Mouse (Mus musculus): ENCODE results near the gene Rnf144b. TPM values are rescaled to one million over a fixed set of nuclear protein-coding genes. Genes with fewer than 3 reads are reported as not detected.
A peak's percentile ranks its signal among the peaks of the same experiment; 100 is the strongest.

The Rnf144b gene
- polyA plus RNA-seq, 2 experiments from 2014 or later, result 0.07 TPM; not detected in 1

GRCm38 (mm10) chr13:47268227-47268626, 145.8 kb downstream of the Rnf144b start:
- no peak for ATAC-seq

DNA sequence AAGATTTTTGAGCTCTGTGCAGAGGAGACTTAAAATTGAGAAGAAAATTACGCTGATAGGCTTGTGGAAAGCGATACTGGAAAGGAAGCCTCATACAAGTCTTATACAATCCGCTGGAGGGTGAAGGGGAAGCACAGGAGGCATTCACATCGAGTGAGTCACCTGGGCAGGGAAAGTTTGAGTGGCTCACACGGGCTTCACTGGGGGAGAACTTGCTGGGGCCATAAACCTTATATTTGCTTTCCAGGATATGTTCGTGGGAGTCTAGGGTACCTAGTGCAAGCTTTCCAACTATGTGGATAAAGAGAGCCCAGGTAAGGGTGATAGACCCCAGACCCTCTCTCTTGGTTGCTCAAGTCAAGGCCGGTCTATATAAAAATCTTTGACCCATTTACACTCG, 150.5 kb downstream of the Rnf144b start:
- no peak for ATAC-seq

- peak; percentile 54 for ATAC-seq
These were observed 151.0 kb downstream of the Rnf144b start for GRCm38 (mm10) chr13:47273487-47273886.

GRCm38 (mm10) chr13:47274139-47274538, 151.7 kb downstream of the Rnf144b start:
- no peak for ATAC-seq

GRCm38 (mm10) chr13:47277000-47277823, 154.8 kb downstream of the Rnf144b start:
- no peak for ATAC-seq

DNA sequence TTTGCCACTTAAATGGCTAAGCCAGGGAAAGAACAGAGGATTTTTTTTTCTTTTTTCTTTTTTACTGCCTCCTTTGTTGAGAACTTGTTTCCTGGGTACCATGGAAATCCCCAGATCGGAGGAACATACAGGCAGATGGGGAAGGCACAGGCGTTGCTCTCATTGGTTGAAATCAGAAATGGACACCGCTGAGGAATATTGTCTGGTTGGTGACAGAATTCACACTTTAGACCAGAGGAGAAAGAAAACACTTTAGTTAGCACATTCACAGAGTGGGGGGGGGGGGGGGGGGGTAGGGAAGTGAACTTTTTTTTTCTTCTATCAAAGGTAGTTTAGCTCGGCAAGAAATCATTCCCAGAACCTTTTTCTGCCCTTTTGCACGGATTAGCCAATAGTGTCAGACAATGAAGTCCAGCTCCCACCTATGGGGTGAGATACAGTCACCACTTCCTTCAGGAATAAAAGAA, 155.4 kb downstream of the Rnf144b start:
- ATAC-seq, result no peak

DNA sequence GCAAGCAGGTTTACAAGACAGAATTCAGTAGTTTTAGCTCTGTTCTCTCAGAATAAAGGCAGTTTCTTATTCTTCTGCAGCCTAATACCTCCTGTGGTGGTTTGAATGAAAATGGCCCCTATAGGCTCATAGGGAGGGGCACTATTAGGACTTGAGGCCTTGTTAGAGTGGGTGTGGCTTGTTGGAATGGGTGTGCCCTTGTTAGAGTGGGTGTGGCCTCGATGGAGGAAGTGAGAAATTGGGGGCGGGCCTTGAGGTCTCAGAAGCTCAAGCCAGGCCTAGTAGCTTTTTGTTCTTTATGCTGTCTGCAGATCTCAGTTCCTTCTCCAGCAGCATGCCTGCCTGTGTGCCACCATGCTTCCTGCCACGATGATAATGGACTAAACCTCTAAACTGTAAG, 159.8 kb downstream of the Rnf144b start:
- ATAC-seq, result no peak

GRCm38 (mm10) chr13:47288449-47288848, 166.0 kb downstream of the Rnf144b start:
- ATAC-seq, result no peak

- no peak for ATAC-seq
These were observed 174.0 kb downstream of the Rnf144b start for GRCm38 (mm10) chr13:47296465-47296864.

Other genes with a start within 250 kb of the Rnf144b start
- gene Kif13a, start 192.8 kb upstream of the Rnf144b start, polyA plus RNA-seq (2017; shearing (Covaris generic)), result 1 to 10 TPM; 3.5 to 5.7 TPM
- under 1 TPM in 1 of 2 experiments, not detected in 1; 0.20 TPM for gene Nhlrc1, start 107.8 kb upstream of the Rnf144b start, polyA plus RNA-seq (2017; shearing (Covaris generic))
- gene Kdm1b, start 79.2 kb upstream of the Rnf144b start, polyA plus RNA-seq (2017; shearing (Covaris generic)), result 10 to 100 TPM; 15.3 to 17.0 TPM
- gene Tpmt, start 77.9 kb upstream of the Rnf144b start, polyA plus RNA-seq (2017; shearing (Covaris generic)), result 1 to 10 TPM; 5.4 TPM
- 100 to 1,000 TPM; 155 to 174 TPM for gene Dek, start 16.5 kb upstream of the Rnf144b start, polyA plus RNA-seq (2017; shearing (Covaris generic))